In genomic region chr7:7295595-7295994, GRCm38 (mm10) we compare ENCODE assay signal across 8 mouse cellular contexts. TPM values are rescaled to one million over a fixed set of nuclear protein-coding genes. Genes with fewer than 3 reads are reported as not detected.
DNase-seq lines count a peak whose midpoint lies in the region; ATAC-seq and TF ChIP-seq lines count a peak whose summit lies in the region.
"Had no signal": no experiment of that assay in that cellular context is flagged by ENCODE, and none has a peak within 500 bp of the region (broad histone marks: within the 10 kb centered on the region; RNA-seq: fewer than 3 reads in every experiment).

No protein-coding gene starts in this region.

- in situ Hi-C loops in Patski (cut with MboI; ENCODE audit: low pct_unique_long_range_greater_than_20kb) = loop anchor here (25.0 kb wide), 3 partner anchors 158 to 633 kb away; partner anchors contain the start of gene Zfp773

- H3K36me3 ChIP-seq in liver, embryonic 11.5 days (ENCODE audit: control insufficient read depth, insufficient read depth, low read length) = peaks cover 14% of the 10 kb centered on the region; the same call in 1 of the 2 replicates
- H3K36me3 ChIP-seq in hindbrain, postnatal 0 days (ENCODE audit: insufficient read depth, low read length) = peaks cover 38% of the 10 kb centered on the region
- H3K36me3 ChIP-seq in lung, embryonic 14.5 days (ENCODE audit: insufficient read depth) = peaks cover 34% of the 10 kb centered on the region
- H3K36me3 ChIP-seq in stomach, postnatal 0 days (ENCODE audit: control insufficient read depth, insufficient read depth, low read length) = peaks cover 11% of the 10 kb centered on the region

- no peaks in the 10 kb centered on the region for H3K27me3 ChIP-seq in liver, embryonic 11.5 days (replicated peaks; ENCODE audit: control insufficient read depth, insufficient read depth, low read length)
- peaks cover 3% of the 10 kb centered on the region for H3K27me3 ChIP-seq in Patski
- H3K27me3 ChIP-seq in cerebellum, adult 2 months (ENCODE audit: control insufficient read depth, insufficient read depth, low read length) = no peaks in the 10 kb centered on the region
- H3K27me3 ChIP-seq in hindbrain, postnatal 0 days (ENCODE audit: insufficient read depth, low read length) = no peaks in the 10 kb centered on the region
- no peaks in the 10 kb centered on the region for H3K27me3 ChIP-seq in lung, embryonic 14.5 days (ENCODE audit: insufficient read depth, low read length)
- no peaks in the 10 kb centered on the region for H3K27me3 ChIP-seq in stomach, postnatal 0 days (ENCODE audit: control insufficient read depth, insufficient read depth, low read length)

- CTCF ChIA-PET in Patski (lab: Charles Lee) = no interaction called here

- H3K4me1 ChIP-seq in liver, embryonic 11.5 days (replicated peaks; ENCODE audit: control insufficient read depth, insufficient read depth, low read length) = no peaks in the 10 kb centered on the region
- peaks cover 5% of the 10 kb centered on the region; the same call in 1 of the 2 replicates for H3K4me1 ChIP-seq in cerebellum, adult 2 months (ENCODE audit: control insufficient read depth, insufficient read depth, low read length)
- no peaks in the 10 kb centered on the region for H3K4me1 ChIP-seq in hindbrain, postnatal 0 days (ENCODE audit: insufficient read depth, low read length)
- H3K4me1 ChIP-seq in lung, embryonic 14.5 days (ENCODE audit: insufficient read depth) = no peaks in the 10 kb centered on the region
- H3K4me1 ChIP-seq in stomach, postnatal 0 days (replicated peaks; ENCODE audit: control insufficient read depth, insufficient read depth) = no peaks in the 10 kb centered on the region

- H3K9ac ChIP-seq in liver, embryonic 11.5 days (ENCODE audit: low read depth, low read length) = no peak overlapping the region
- no peak overlapping the region for H3K9ac ChIP-seq in hindbrain, postnatal 0 days (replicated peaks; ENCODE audit: low read length)
- H3K9ac ChIP-seq in lung, embryonic 14.5 days = no peak overlapping the region
- no peak overlapping the region for H3K9ac ChIP-seq in stomach, postnatal 0 days (ENCODE audit: low read length)

- POLR2A ChIA-PET in Patski (lab: Charles Lee) = no interaction called here

- WGBS in liver, embryonic 11.5 days = 77% methylated on average over 16 of the region's 16 CpGs
- 70% methylated on average over 16 of the region's 16 CpGs for WGBS in cerebellum, adult 2 months
- 78% methylated on average over 16 of the region's 16 CpGs for WGBS in hindbrain, postnatal 0 days
- WGBS in lung, embryonic 14.5 days = 70% methylated on average over 16 of the region's 16 CpGs
- WGBS in stomach, postnatal 0 days = 73% methylated on average over 16 of the region's 16 CpGs

- no peak overlapping the region for H3K4me3 ChIP-seq in liver, embryonic 11.5 days (ENCODE audit: low read depth, low read length)
- no peak overlapping the region for H3K4me3 ChIP-seq in cerebellum, adult 2 months (replicated peaks; ENCODE audit: insufficient read depth, low read depth, low read length)
- H3K4me3 ChIP-seq in hindbrain, postnatal 0 days (ENCODE audit: low read length) = no peak overlapping the region
- H3K4me3 ChIP-seq in lung, embryonic 14.5 days (ENCODE audit: low read depth, low read length) = no peak overlapping the region
- H3K4me3 ChIP-seq in stomach, postnatal 0 days (ENCODE audit: low read depth, low read length) = no peak overlapping the region

- peak; percentile 50 for TF ChIP-seq CTCF in Patski (IDR thresholded peaks at IDR 0.05)
- TF ChIP-seq CTCF in cerebellum, adult 2 months (IDR thresholded peaks at IDR 0.05; ENCODE audit: borderline replicate concordance, insufficient read depth, low read depth, low read length) = peak; percentile 56; the same call in 1 of the 2 replicates
- TF ChIP-seq CTCF in hindbrain, postnatal 0 days (IDR thresholded peaks at IDR 0.05; ENCODE audit: low read depth) = peak; percentile 64
- peak; percentile 58 for TF ChIP-seq CTCF in lung, embryonic 14.5 days (IDR thresholded peaks at IDR 0.05; ENCODE audit: low read depth)
- peak; percentile 77 for TF ChIP-seq CTCF in stomach, postnatal 0 days (IDR thresholded peaks at IDR 0.05; ENCODE audit: low read depth)

- no peak overlapping the region for H3K27ac ChIP-seq in liver, embryonic 11.5 days (ENCODE audit: low read depth, low read length)
- no peak overlapping the region for H3K27ac ChIP-seq in cerebellum, adult 2 months (ENCODE audit: insufficient read depth, low read length)
- H3K27ac ChIP-seq in hindbrain, postnatal 0 days = no peak overlapping the region
- no peak overlapping the region for H3K27ac ChIP-seq in lung, embryonic 14.5 days (ENCODE audit: low read depth)
- H3K27ac ChIP-seq in stomach, postnatal 0 days (replicated peaks) = no peak overlapping the region

- ATAC-seq in liver, embryonic 11.5 days (replicated peaks; ENCODE audit: low FRiP score) = no peak
- no peak for ATAC-seq in Patski
- ATAC-seq in hindbrain, postnatal 0 days = no peak
- no peak for ATAC-seq in lung, embryonic 14.5 days (ENCODE audit: insufficient read depth)
- ATAC-seq in stomach, postnatal 0 days (ENCODE audit: low FRiP score, low TSS enrichment) = no peak

- no peak for TF ChIP-seq EP300 in stomach, postnatal 0 days (optimal IDR thresholded peaks at IDR 0.05)

- DNase-seq in liver = peak; percentile 18
- no peak for DNase-seq in liver, embryonic 11.5 days (ENCODE audit: low spot score)
- no peak for DNase-seq in Patski (ENCODE audit: low read depth, low spot score)
- DNase-seq in cerebellum, adult 2 months = peak; percentile 60 to 65
- peak; percentile 70 for DNase-seq in hindbrain, postnatal 0 days (ENCODE audit: low spot score)
- DNase-seq in lung, embryonic 14.5 days = peak; percentile 59
- DNase-seq in stomach, postnatal 0 days (ENCODE audit: low spot score) = peak; percentile 40

- peaks cover 4% of the 10 kb centered on the region; the same call in 1 of the 2 replicates for H3K9me3 ChIP-seq in liver, embryonic 11.5 days (ENCODE audit: control insufficient read depth, low read length)
- no peaks in the 10 kb centered on the region for H3K9me3 ChIP-seq in hindbrain, postnatal 0 days (ENCODE audit: low read length)
- peaks cover 4% of the 10 kb centered on the region; the same call in 1 of the 2 replicates for H3K9me3 ChIP-seq in lung, embryonic 14.5 days (ENCODE audit: low read depth, low read length)
- H3K9me3 ChIP-seq in stomach, postnatal 0 days (ENCODE audit: control insufficient read depth, low read length) = no peaks in the 10 kb centered on the region

- TF ChIP-seq POLR2A in cerebellum, adult 2 months (IDR thresholded peaks at IDR 0.05; ENCODE audit: borderline replicate concordance, insufficient read depth, low read length) = no peak

- H3K4me2 ChIP-seq in liver, embryonic 11.5 days = no peak overlapping the region
- H3K4me2 ChIP-seq in hindbrain, postnatal 0 days (ENCODE audit: low read depth, low read length) = no peak overlapping the region
- H3K4me2 ChIP-seq in lung, embryonic 14.5 days = no peak overlapping the region
- no peak overlapping the region for H3K4me2 ChIP-seq in stomach, postnatal 0 days (replicated peaks; ENCODE audit: low read depth)

RNA-seq across cellular contexts. Expression of gene Clcn4, which starts 5.1 kb away (rescaled TPM):
- 24.5 and 25.6 TPM in 2 replicates for polyA plus RNA-seq in liver, embryonic 11.5 days (2014; fragmentation: Nextera tagmentation; extraction: Ambion mirVana)
- polyA plus RNA-seq in Patski (2021) = 10.7 TPM
- polyA plus RNA-seq in cerebellum, adult 2 months (2012; rRNA removed) = 89.4 and 92.1 TPM in 2 replicates
- 155 and 166 TPM in 2 replicates for total RNA-seq in hindbrain, postnatal 0 days (2014; rRNA removed)
- 188 and 195 TPM in 2 replicates for polyA plus RNA-seq in hindbrain, postnatal 0 days (2015; fragmentation: Nextera tagmentation; extraction: Ambion mirVana)
- 42.3 and 45.3 TPM in 2 replicates for polyA plus RNA-seq in lung, embryonic 14.5 days (2014; fragmentation: Nextera tagmentation; extraction: Ambion mirVana)
- 34.6 and 35.5 TPM in 2 replicates for polyA plus RNA-seq in stomach, postnatal 0 days (2015; fragmentation: Nextera tagmentation; extraction: Ambion mirVana)

RNA-seq across cellular contexts. Expression of gene Gm45844, which starts 17.5 kb away (rescaled TPM):
- 2.3 and 2.8 TPM in 2 replicates for polyA plus RNA-seq in liver, embryonic 11.5 days (2014; fragmentation: Nextera tagmentation; extraction: Ambion mirVana)
- 0.08 TPM for polyA plus RNA-seq in Patski (2021)
- 7.8 and 8.2 TPM in 2 replicates for polyA plus RNA-seq in cerebellum, adult 2 months (2012; rRNA removed)
- 2.6 and 8.5 TPM in 2 replicates for total RNA-seq in hindbrain, postnatal 0 days (2014; rRNA removed)
- polyA plus RNA-seq in hindbrain, postnatal 0 days (2015; fragmentation: Nextera tagmentation; extraction: Ambion mirVana) = 10.1 and 13.6 TPM in 2 replicates
- 2.0 and 3.0 TPM in 2 replicates for polyA plus RNA-seq in lung, embryonic 14.5 days (2014; fragmentation: Nextera tagmentation; extraction: Ambion mirVana)
- polyA plus RNA-seq in stomach, postnatal 0 days (2015; fragmentation: Nextera tagmentation; extraction: Ambion mirVana) = 1.8 and 2.3 TPM in 2 replicates

RNA-seq across cellular contexts. Expression of gene Vmn2r30, which starts 41.8 kb away (rescaled TPM):
- not detected in 2 replicates for polyA plus RNA-seq in liver, embryonic 11.5 days (2014; fragmentation: Nextera tagmentation; extraction: Ambion mirVana)
- not detected for polyA plus RNA-seq in Patski (2021)
- polyA plus RNA-seq in cerebellum, adult 2 months (2012; rRNA removed) = 0.03 TPM in 1 of 2 replicates, not detected in the other
- not detected in 2 replicates for total RNA-seq in hindbrain, postnatal 0 days (2014; rRNA removed)
- not detected in 2 replicates for polyA plus RNA-seq in hindbrain, postnatal 0 days (2015; fragmentation: Nextera tagmentation; extraction: Ambion mirVana)
- polyA plus RNA-seq in lung, embryonic 14.5 days (2014; fragmentation: Nextera tagmentation; extraction: Ambion mirVana) = not detected in 2 replicates
- polyA plus RNA-seq in stomach, postnatal 0 days (2015; fragmentation: Nextera tagmentation; extraction: Ambion mirVana) = 0.01 TPM in 1 of 2 replicates, not detected in the other
- polyA plus RNA-seq: heart, embryonic 14.5 days had no signal

RNA-seq across cellular contexts. Expression of gene Vmn2r29, which starts 48.5 kb away (rescaled TPM):
- polyA plus RNA-seq in liver, embryonic 11.5 days (2014; fragmentation: Nextera tagmentation; extraction: Ambion mirVana) = 1.4 TPM in 1 of 2 replicates, not detected in the other
- not detected for polyA plus RNA-seq in Patski (2021)
- 3.8 and 3.9 TPM in 2 replicates for polyA plus RNA-seq in cerebellum, adult 2 months (2012; rRNA removed)
- total RNA-seq in hindbrain, postnatal 0 days (2014; rRNA removed) = 1.3 and 2.3 TPM in 2 replicates
- 0.55 and 0.93 TPM in 2 replicates for polyA plus RNA-seq in hindbrain, postnatal 0 days (2015; fragmentation: Nextera tagmentation; extraction: Ambion mirVana)
- 0.20 and 0.29 TPM in 2 replicates for polyA plus RNA-seq in lung, embryonic 14.5 days (2014; fragmentation: Nextera tagmentation; extraction: Ambion mirVana)
- polyA plus RNA-seq in stomach, postnatal 0 days (2015; fragmentation: Nextera tagmentation; extraction: Ambion mirVana) = 0.27 and 0.34 TPM in 2 replicates

Comparison
In these comparisons a context has a peak if more than half of its experiments do, and no peak if none do; other contexts are left out.
1. DNase-seq: peak in liver (single experiment), cerebellum, adult 2 months (2 of 2), hindbrain, postnatal 0 days (single experiment), lung, embryonic 14.5 days (single experiment) and stomach, postnatal 0 days (single experiment); none in liver, embryonic 11.5 days (single experiment) and Patski (single experiment).
2. Peak in every context shown above with its lines, with median percentiles within 50 percentile points of each other: CTCF ChIP-seq.